Mouse (Mus musculus) kidney, embryonic 14.5 days (tissue): Measurements from ENCODE around the gene Gm45208. TPM values are rescaled to one million over a fixed set of nuclear protein-coding genes. Genes with fewer than 3 reads are reported as not detected.

Experiments used
- ATAC-seq: fragments of 200-750 bp; cut with Nextera tagmentation; 2 replicates; pipeline ENCODE4 v1.8.0; 2017; ENCODE audit warnings: moderate number of reproducible peaks, mild to moderate bottlenecking, moderate TSS enrichment, moderate library complexity; ENCODE audit not compliant: low FRiP score, low TSS enrichment
- H3K27ac ChIP-seq: fragments of 300-500 bp; sonication (generic); 2 replicates; pipeline ENCODE4 v1.5.1; 2014; ENCODE audit warnings: low read depth, mild to moderate bottlenecking, low read length, moderate library complexity, mixed read lengths
- H3K27me3 ChIP-seq: fragments of 300-500 bp; sonication (generic); 2 replicates; pipeline ENCODE4 v1.6.1; 2014; ENCODE audit warnings: mild to moderate bottlenecking, low read length; ENCODE audit not compliant: control insufficient read depth, insufficient read depth
- H3K36me3 ChIP-seq: fragments of 300-500 bp; sonication (generic); 2 replicates; pipeline ENCODE4 v1.6.1; 2014; ENCODE audit warnings: low read length, mixed read lengths; ENCODE audit not compliant: control insufficient read depth, insufficient read depth
- H3K4me1 ChIP-seq: fragments of 300-500 bp; sonication (generic); 2 replicates; pipeline ENCODE4 v1.6.1; 2014; ENCODE audit warnings: low read length, mixed read lengths; ENCODE audit not compliant: control insufficient read depth, insufficient read depth
- H3K4me2 ChIP-seq: fragments of 300-500 bp; sonication (generic); replicated peaks from 2 replicates; pipeline ENCODE4 v1.6.1; 2014; ENCODE audit warnings: low read depth, mild to moderate bottlenecking, low read length
- H3K4me3 ChIP-seq: fragments of 300-500 bp; sonication (generic); 2 replicates; pipeline ENCODE4 v1.5.1; 2014; ENCODE audit warnings: mild to moderate bottlenecking, low read length
- H3K9ac ChIP-seq: fragments of 300-500 bp; sonication (generic); 2 replicates; pipeline ENCODE4 v1.6.1; 2014; ENCODE audit warnings: low read depth, mild to moderate bottlenecking, low read length, moderate library complexity
- H3K9me3 ChIP-seq: fragments of 300-500 bp; sonication (generic); 2 replicates; pipeline ENCODE4 v1.6.1; 2016; ENCODE audit warnings: low read length; ENCODE audit not compliant: control insufficient read depth
- WGBS: fragments of 180-500 bp; shearing (Covaris S2); extraction: QIAGEN DNeasy Blood & Tissue Kit; methylation state at CpG from one replicate; pipeline ENCODE4 v1.1.7; 2014; 5-methylcytosine and 5-hydroxymethylcytosine counted together
- polyA plus RNA-seq: library from polyadenylated mRNA; unstranded; fragments of >200 nt; fragmentation: Nextera tagmentation; extraction: Ambion mirVana; gene quantifications from 2 replicates; pipeline ENCODE4 v1.2.1, GENCODE M21; 2014

The Gm45208 gene
- polyA plus RNA-seq, 1 experiment from 2014 or later = not detected

DNA sequence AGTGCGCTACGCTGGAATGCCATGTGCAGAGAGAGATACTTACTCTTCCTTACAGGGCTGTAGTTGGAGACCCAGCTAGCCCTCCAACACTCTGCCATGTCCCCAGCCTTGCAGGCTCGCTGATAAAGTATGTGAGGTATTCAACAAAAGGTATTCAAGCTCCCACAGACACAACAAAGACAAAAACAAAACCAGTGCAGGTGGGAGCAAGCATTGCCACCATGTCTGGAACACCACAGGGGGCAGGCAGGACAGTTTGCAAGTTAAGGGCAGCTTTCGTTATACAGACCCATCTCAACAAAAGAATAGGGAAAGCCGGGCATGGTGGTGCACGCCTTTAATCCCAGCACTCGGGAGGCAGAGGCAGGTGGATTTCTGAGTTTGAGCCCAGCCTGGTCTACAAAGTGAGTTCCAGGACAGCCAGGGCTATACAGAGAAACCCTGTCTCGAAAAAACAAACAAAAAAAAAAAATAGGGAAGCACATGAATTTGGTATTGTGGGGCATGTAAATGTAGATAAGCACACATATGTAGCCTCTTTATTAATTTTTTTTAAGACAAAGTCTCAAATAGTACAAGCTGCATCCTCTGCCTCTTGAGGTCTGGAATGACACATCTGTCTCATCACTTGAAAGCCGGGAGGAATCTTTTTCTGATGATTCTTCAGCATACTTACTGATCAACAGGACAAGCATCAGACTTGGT, 53.6 kb downstream of the Gm45208 start:
- no peak overlapping the region for H3K4me3 ChIP-seq
- no peaks in the 10 kb centered on the region for H3K4me1 ChIP-seq
- H3K4me2 ChIP-seq = no peak overlapping the region
- H3K36me3 ChIP-seq = peaks cover 24% of the 10 kb centered on the region; the same call in 1 of the 2 replicates
- H3K9me3 ChIP-seq = no peaks in the 10 kb centered on the region
- ATAC-seq = no peak
- H3K9ac ChIP-seq = no peak overlapping the region
- H3K27ac ChIP-seq = no peak overlapping the region
- WGBS = 82% methylated on average over 9 of the region's 9 CpGs
- H3K27me3 ChIP-seq = no peaks in the 10 kb centered on the region

GRCm38 (mm10) chrX:7776329-7777082, 54.5 kb downstream of the Gm45208 start:
- 54% methylated on average over 8 of the region's 8 CpGs for WGBS
- ATAC-seq = peak; percentile 61; the same call in 1 of the 2 replicates

GRCm38 (mm10) chrX:7778450-7779244, 56.6 kb downstream of the Gm45208 start:
- no peak overlapping the region for H3K4me2 ChIP-seq
- no peak for ATAC-seq
- WGBS = 76% methylated on average over 7 of the region's 7 CpGs
- no peak overlapping the region for H3K9ac ChIP-seq
- H3K9me3 ChIP-seq = no peaks in the 10 kb centered on the region
- H3K4me1 ChIP-seq = no peaks in the 10 kb centered on the region
- H3K36me3 ChIP-seq = peaks cover 9% of the 10 kb centered on the region; the same call in 1 of the 2 replicates
- no peaks in the 10 kb centered on the region for H3K27me3 ChIP-seq
- H3K27ac ChIP-seq = no peak overlapping the region
- H3K4me3 ChIP-seq = no peak overlapping the region

More at GRCm38 (mm10) chrX:7776329-7777082, 54.5 kb downstream of the Gm45208 start:
- Histone ChIP-seq H3K9ac (no peak overlapping the region), H3K36me3 (peaks cover 15% of the 10 kb centered on the region; the same call in 1 of the 2 replicates), H3K9me3 (no peaks in the 10 kb centered on the region), H3K4me3 (no peak overlapping the region), H3K27me3 (no peaks in the 10 kb centered on the region), H3K27ac (no peak overlapping the region), H3K4me2 (no peak overlapping the region), H3K4me1 (no peaks in the 10 kb centered on the region)

DNA sequence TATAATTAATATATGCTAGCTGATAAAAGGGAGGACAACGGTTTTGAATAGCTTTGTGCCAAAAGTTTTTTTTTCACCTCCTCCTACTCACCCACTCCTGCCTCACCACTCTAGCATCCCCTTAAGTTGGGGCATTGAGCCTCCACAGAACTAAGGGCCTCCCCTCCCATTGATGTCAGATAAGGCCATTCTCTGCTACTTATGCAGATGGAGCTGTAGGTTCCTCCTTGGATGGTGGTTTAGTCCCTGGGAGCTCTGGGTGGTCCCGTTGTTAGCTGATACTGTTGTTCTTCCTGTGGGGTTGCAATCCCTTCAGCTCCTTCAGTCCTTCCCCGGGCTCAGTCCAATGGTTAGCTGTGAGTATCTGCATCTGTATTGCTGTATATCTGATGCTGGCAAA, 57.2 kb downstream of the Gm45208 start:
- no peak for ATAC-seq
- H3K27me3 ChIP-seq = no peaks in the 10 kb centered on the region
- 31% methylated on average over 3 of the region's 3 CpGs for WGBS
- no peaks in the 10 kb centered on the region for H3K4me1 ChIP-seq
- H3K9ac ChIP-seq = no peak overlapping the region
- H3K36me3 ChIP-seq = peaks cover 3% of the 10 kb centered on the region; the same call in 1 of the 2 replicates
- H3K9me3 ChIP-seq = no peaks in the 10 kb centered on the region
- no peak overlapping the region for H3K27ac ChIP-seq
- no peak overlapping the region for H3K4me2 ChIP-seq
- H3K4me3 ChIP-seq = no peak overlapping the region

Other genes with a start within 250 kb of the Gm45208 start
- 0.07 and 0.36 TPM in 2 replicates for gene Foxp3, start 148.6 kb upstream of the Gm45208 start, polyA plus RNA-seq
- gene Ppp1r3f, start 148.0 kb upstream of the Gm45208 start, polyA plus RNA-seq = 1.9 and 2.4 TPM in 2 replicates
- 25.2 and 32.6 TPM in 2 replicates for gene Ccdc22, start 116.7 kb upstream of the Gm45208 start, polyA plus RNA-seq
- 0.04 TPM in 1 of 2 replicates, not detected in the other for gene Cacna1f, start 115.2 kb upstream of the Gm45208 start, polyA plus RNA-seq
- 1.4 and 1.5 TPM in 2 replicates for gene Syp, start 83.8 kb upstream of the Gm45208 start, polyA plus RNA-seq
- 6.9 and 9.7 TPM in 2 replicates for gene Prickle3, start 65.0 kb upstream of the Gm45208 start, polyA plus RNA-seq
- gene Plp2, start 50.9 kb upstream of the Gm45208 start, polyA plus RNA-seq = 188 and 190 TPM in 2 replicates
- gene Magix, start 41.0 kb upstream of the Gm45208 start, polyA plus RNA-seq = 0.28 and 0.29 TPM in 2 replicates
- gene Gpkow, start 25.1 kb upstream of the Gm45208 start, polyA plus RNA-seq = 21.3 and 47.4 TPM in 2 replicates
- 26.0 and 34.0 TPM in 2 replicates for gene Wdr45, start 7.9 kb upstream of the Gm45208 start, polyA plus RNA-seq
- gene Praf2, start 6.2 kb downstream of the Gm45208 start, polyA plus RNA-seq = 74.5 and 80.1 TPM in 2 replicates
- gene Ccdc120, start 28.7 kb downstream of the Gm45208 start, polyA plus RNA-seq = 15.6 and 21.5 TPM in 2 replicates
- 19.7 and 25.6 TPM in 2 replicates for gene Tfe3, start 40.3 kb downstream of the Gm45208 start, polyA plus RNA-seq
- 34.5 and 35.8 TPM in 2 replicates for gene Gripap1, start 67.5 kb downstream of the Gm45208 start, polyA plus RNA-seq
- gene Kcnd1, start 100.0 kb downstream of the Gm45208 start, polyA plus RNA-seq = 1.7 and 2.6 TPM in 2 replicates
- gene Otud5, start 119.1 kb downstream of the Gm45208 start, polyA plus RNA-seq = 29.6 and 29.8 TPM in 2 replicates
- 6.7 and 8.1 TPM in 2 replicates for gene Pim2, start 156.0 kb downstream of the Gm45208 start, polyA plus RNA-seq
- 12.6 and 14.1 TPM in 2 replicates for gene Slc35a2, start 161.8 kb downstream of the Gm45208 start, polyA plus RNA-seq
- 102 and 113 TPM in 2 replicates for gene Pqbp1, start 177.0 kb downstream of the Gm45208 start, polyA plus RNA-seq
- 173 and 218 TPM in 2 replicates for gene Timm17b, start 177.1 kb downstream of the Gm45208 start, polyA plus RNA-seq
- not detected in 2 replicates for gene Gm10491, start 185.6 kb downstream of the Gm45208 start, polyA plus RNA-seq
- gene Gm10490, start 187.3 kb downstream of the Gm45208 start, polyA plus RNA-seq = not detected in 2 replicates
- 0.09 and 0.14 TPM in 2 replicates for gene Pcsk1n, start 197.6 kb downstream of the Gm45208 start, polyA plus RNA-seq
- not detected in 2 replicates for gene Eras, start 206.4 kb downstream of the Gm45208 start, polyA plus RNA-seq
- 28.7 and 51.3 TPM in 2 replicates for gene Hdac6, start 225.6 kb downstream of the Gm45208 start, polyA plus RNA-seq